Mouse (Mus musculus) ES-Bruce4 (cell line): Measurements from ENCODE around the gene Itga2.

Experiments used
- CTCF ChIP-seq: IDR thresholded peaks from one replicate; pipeline ENCODE4 v1.8.1; 2011; ENCODE audit warnings: low read depth, low read length
- POLR2A ChIP-seq: IDR thresholded peaks from one replicate; pipeline ENCODE4 v1.8.1; 2011; ENCODE audit warnings: low read length; ENCODE audit not compliant: insufficient read depth

DNA sequence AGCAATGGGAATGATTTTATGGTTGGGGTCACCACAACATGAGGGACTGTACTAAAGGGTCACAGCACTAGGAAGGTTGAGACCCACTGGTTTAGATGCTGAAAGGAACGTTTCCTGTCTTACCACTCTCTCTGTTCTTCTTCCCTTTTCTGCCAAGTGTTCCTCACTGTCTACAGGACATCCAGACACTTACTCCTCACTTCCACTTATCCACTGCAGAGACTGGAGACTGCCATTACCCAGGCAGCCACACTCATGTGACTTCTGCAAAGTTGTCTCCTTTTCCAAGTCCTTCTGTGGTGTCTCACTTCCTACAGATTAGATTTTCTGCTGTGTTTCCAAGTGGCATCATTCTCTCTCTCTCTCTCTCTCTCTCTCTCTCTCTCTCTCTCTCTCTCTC is 7.1 kb downstream of the Itga2 start:
- TF ChIP-seq CTCF, result no peak
- no peak for TF ChIP-seq POLR2A
